Mouse (Mus musculus): ENCODE measurements around the gene Rusc2.
A peak's percentile ranks its signal among the peaks of the same experiment; 100 is the strongest.

GRCm38 (mm10) chr4:43386932-43387331 lies 5.2 kb downstream of the Rusc2 start:
- TF ChIP-seq CTCF (IDR thresholded peaks at IDR 0.05) (no peak), EP300 (IDR thresholded peaks at IDR 0.05) (peak; percentile 96)

Data from lung, postnatal 0 days (tissue).